Mouse (Mus musculus) cortical plate, adult 2 months (tissue): ENCODE measurements around the gene Lrrc73.

Experiments
- CTCF ChIP-seq: fragments of 200-500 bp; IDR thresholded peaks from 2 replicates; pipeline ENCODE4 v1.5.1; 2011; ENCODE audit warnings: mild to moderate bottlenecking, control low read depth, low read length; ENCODE audit not compliant: insufficient read depth; ENCODE audit errors: extremely low read depth
- POLR2A ChIP-seq: fragments of 200-500 bp; IDR thresholded peaks from 2 replicates; pipeline ENCODE4 v1.6.1; 2011; ENCODE audit warnings: mild to moderate bottlenecking, low read length, control low read depth; ENCODE audit not compliant: insufficient read depth; ENCODE audit errors: extremely low read depth

- no peak for TF ChIP-seq CTCF
- no peak for TF ChIP-seq POLR2A
Observed at GRCm38 (mm10) chr17:46301892-46302291, 48.6 kb downstream of the Lrrc73 start.
